Mouse (Mus musculus) G1E (cell line): ENCODE measurements around the gene Fut8.

Source experiments
- CTCF ChIP-seq: IDR thresholded peaks from 2 replicates; pipeline ENCODE4 v1.5.1; 2012; ENCODE audit warnings: low read depth, low read length, inconsistent platforms, mixed read lengths
- GATA1 ChIP-seq: IDR thresholded peaks from 2 replicates; pipeline ENCODE4 v1.6.1; 2012; ENCODE audit warnings: borderline replicate concordance, low read length, inconsistent platforms, mixed read lengths
- POLR2AphosphoS5 ChIP-seq: IDR thresholded peaks from 2 replicates; pipeline ENCODE4 v1.6.1; 2012; ENCODE audit warnings: low read depth, low read length, inconsistent platforms; ENCODE audit not compliant: insufficient replicate concordance
- TAL1 ChIP-seq: conservative IDR thresholded peaks from 2 replicates; pipeline ENCODE4 v1.6.1; 2012; ENCODE audit warnings: low read depth, low read length, inconsistent platforms, mixed read lengths

DNA sequence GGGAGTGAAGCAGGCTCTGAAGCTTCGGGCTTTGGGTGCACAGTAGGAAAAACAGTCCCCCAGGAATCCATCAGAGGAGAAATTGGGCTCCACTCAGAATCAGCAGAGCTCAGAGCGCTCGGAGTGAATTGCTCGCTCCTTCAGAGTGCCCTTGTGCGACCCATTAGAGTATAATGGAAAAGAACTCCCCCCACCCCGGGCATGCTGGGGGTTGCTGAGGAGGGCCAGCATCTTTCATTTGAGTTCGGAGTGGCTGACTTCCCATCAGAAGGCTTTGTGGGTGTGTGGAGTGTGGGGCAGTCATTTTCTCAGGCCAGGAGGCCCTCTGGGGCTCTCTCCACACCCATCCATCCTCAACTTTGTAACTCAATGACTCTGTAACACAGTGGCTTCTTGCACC, 272.8 kb downstream of the Fut8 start:
- TF ChIP-seq CTCF (no peak), POLR2AphosphoS5 (no peak), GATA1 (no peak), TAL1 (no peak)
